Mouse (Mus musculus): ENCODE results near the gene Sgms1. TPM values are rescaled to one million over a fixed set of nuclear protein-coding genes. Genes with fewer than 3 reads are reported as not detected.

Sgms1 gene
- total and polyA plus RNA-seq, 3 experiments: 27.0 to 62.1 (median 60.5) TPM

DNA sequence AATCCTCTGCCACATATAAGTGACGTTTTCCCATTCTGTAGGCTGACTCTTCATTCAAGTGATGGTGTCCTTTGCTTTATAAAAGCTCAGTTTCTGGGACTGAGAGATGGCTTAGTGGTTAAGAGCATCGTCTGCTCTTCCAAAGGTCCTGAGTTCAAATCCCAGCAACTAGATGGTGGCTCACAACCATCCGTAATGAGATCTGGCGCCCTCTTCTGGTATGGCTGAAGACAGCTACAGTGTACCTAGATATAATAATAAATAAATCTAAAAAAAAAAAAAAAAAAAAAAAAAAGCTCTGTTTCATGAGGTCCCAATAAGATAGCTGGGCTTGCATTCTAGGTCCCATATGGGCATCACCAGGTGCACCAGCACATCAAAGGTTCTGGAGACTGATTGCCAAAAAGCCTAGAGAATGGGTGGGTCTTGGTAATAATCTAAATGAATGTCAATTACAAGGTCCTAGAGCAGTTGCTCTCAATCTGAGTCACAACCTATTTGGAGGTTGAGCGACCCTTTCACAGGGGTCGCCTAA, 272.0 kb downstream of the Sgms1 start:
- WGBS: 87% methylated on average over 6 of the region's 6 CpGs
- H3K27ac ChIP-seq: no peak overlapping the region
- no peak for DNase-seq
- peak; percentile 63 for TF ChIP-seq CTCF (IDR thresholded peaks at IDR 0.05)
- no peak for TF ChIP-seq POLR2A (IDR thresholded peaks at IDR 0.05; ENCODE audit: insufficient read depth, low read depth, low read length)
- H3K4me3 ChIP-seq: no peak overlapping the region
- no peaks in the 10 kb centered on the region for H3K27me3 ChIP-seq (ENCODE audit: control insufficient read depth, insufficient read depth, low read length)
- intact Hi-C loops (cut with DNase I): no loop called here
- no peaks in the 10 kb centered on the region; the same call in 1 of the 2 replicates for H3K36me3 ChIP-seq (ENCODE audit: control insufficient read depth, insufficient read depth, low read length)
- H3K4me1 ChIP-seq (ENCODE audit: control insufficient read depth, insufficient read depth, low read length): peaks cover 1% of the 10 kb centered on the region; the same call in 1 of the 2 replicates
- no peak overlapping the region for H3K9ac ChIP-seq (ENCODE audit: low read depth, low read length)
- no peaks in the 10 kb centered on the region for H3K79me2 ChIP-seq (replicated peaks; ENCODE audit: control insufficient read depth, insufficient read depth, low read length)

DNA sequence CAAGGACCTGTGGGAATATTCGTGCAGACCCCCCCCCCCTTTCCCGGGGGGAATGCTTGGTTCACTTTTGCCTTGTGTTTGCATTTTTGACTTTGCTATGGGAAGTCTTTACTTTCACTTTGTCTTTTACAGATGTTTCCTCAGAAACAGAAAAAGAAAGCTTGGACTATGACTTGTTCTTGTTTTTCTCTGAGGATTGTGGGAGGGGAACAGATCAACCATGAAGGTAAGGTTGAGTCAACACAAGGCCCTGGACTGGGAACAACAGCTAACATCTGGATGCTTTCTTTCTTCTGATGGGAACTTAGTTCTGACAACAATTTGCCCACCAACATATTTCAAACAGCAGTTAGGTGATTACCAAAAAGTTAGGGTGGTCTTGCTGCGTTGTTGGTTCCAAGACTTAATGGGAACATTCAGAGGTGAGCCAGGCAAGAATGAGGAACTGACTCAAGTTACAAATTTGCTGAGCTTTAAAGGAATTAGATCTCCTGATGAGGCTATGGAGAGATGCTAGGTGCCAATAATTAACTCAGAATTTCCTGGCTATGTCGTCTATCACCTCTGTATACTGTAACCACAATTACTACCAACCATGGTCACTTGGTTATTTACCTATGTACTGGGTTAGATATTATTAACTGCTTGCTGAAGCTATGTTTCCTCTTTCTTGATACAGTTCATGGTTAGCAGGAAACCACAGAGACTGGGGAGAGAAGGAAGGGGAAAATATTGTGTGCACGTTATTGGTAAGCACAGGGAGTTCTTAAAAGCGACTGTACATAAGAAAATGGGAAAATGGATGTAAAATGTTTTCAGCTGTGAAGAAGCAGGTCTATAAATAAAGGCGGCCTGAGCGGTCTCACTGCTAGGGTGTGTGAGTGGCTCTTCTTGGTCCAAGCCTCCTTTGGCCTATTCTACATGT, 277.4 kb downstream of the Sgms1 start:
- H3K27ac ChIP-seq: no peak overlapping the region
- 67% methylated on average over 8 of the region's 8 CpGs for WGBS
- no peak overlapping the region for H3K9ac ChIP-seq (ENCODE audit: low read depth, low read length)
- DNase-seq: no peak
- no peaks in the 10 kb centered on the region for H3K79me2 ChIP-seq (replicated peaks; ENCODE audit: control insufficient read depth, insufficient read depth, low read length)
- TF ChIP-seq EP300 (IDR thresholded peaks at IDR 0.05; ENCODE audit: insufficient read depth, low read depth, low read length) (no peak), POLR2A (IDR thresholded peaks at IDR 0.05; ENCODE audit: insufficient read depth, low read depth, low read length) (no peak), CTCF (IDR thresholded peaks at IDR 0.05) (no peak)
- H3K27me3 ChIP-seq (ENCODE audit: control insufficient read depth, insufficient read depth, low read length): no peaks in the 10 kb centered on the region
- H3K4me1 ChIP-seq (ENCODE audit: control insufficient read depth, insufficient read depth, low read length): peaks cover 1% of the 10 kb centered on the region; the same call in 1 of the 2 replicates
- H3K36me3 ChIP-seq (ENCODE audit: control insufficient read depth, insufficient read depth, low read length): no peaks in the 10 kb centered on the region; the same call in 1 of the 2 replicates
- intact Hi-C loops (cut with DNase I): no loop called here
- H3K4me3 ChIP-seq: no peak overlapping the region

DNA sequence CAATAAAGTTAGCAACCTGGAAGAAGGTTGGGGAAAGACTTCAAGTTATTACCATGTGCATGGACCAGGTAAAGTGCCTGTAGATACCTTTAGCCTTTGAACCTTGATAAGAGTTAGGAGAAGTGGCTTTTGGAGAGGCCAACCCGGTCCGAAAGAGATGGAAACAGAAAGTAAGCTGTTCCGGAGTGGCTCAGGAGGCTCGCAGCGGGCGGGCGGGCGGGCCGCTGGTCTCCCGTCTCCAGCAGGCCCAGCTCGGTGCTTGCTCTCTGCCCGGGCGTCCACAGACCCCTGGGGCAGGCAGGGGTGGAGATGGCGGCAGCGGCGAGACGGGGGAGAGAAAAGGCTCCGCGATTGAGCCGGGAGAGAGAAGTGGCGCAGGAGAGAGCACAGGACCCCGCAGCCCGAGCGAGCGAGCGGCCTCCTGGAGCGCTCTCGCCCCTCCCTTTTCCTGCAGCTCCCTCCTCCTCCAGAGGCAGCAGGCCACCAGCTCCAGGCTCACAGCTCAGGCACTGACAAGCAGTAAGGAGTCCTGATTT, 281.7 kb downstream of the Sgms1 start, which contains the start of gene Asah2:
TSS of gene Asah2 (minus strand) at position 441 of the 536 bp plus-strand sequence.
- Histone ChIP-seq H3K36me3 (ENCODE audit: control insufficient read depth, insufficient read depth, low read length) (no peaks in the 10 kb centered on the region; the same call in 1 of the 2 replicates), H3K4me3 (peak within 1 kb of the TSS; percentile 79), H3K27me3 (ENCODE audit: control insufficient read depth, insufficient read depth, low read length) (no peaks in the 10 kb centered on the region), H3K27ac (peak within 1 kb of the TSS; percentile 99), H3K9ac (ENCODE audit: low read depth, low read length) (peak within 1 kb of the TSS; percentile 100), H3K4me1 (ENCODE audit: control insufficient read depth, insufficient read depth, low read length) (peaks cover 3% of the 10 kb centered on the region), H3K79me2 (replicated peaks; ENCODE audit: control insufficient read depth, insufficient read depth, low read length) (no peaks in the 10 kb centered on the region)
- DNase-seq: peak; percentile 89 to 90
- WGBS: under 1% methylated on average over 28 of the region's 28 CpGs
- TF ChIP-seq EP300 (IDR thresholded peaks at IDR 0.05; ENCODE audit: insufficient read depth, low read depth, low read length) (peak; percentile 67; the same call in 1 of the 2 replicates), POLR2A (IDR thresholded peaks at IDR 0.05; ENCODE audit: insufficient read depth, low read depth, low read length) (peak; percentile 89), CTCF (IDR thresholded peaks at IDR 0.05) (peak; percentile 61)
- intact Hi-C loops (cut with DNase I): loop anchor here (2.0 to 5.0 kb wide), 2 partner anchors 19 to 279 kb away; partner anchors contain the start of gene Sgms1

DNA sequence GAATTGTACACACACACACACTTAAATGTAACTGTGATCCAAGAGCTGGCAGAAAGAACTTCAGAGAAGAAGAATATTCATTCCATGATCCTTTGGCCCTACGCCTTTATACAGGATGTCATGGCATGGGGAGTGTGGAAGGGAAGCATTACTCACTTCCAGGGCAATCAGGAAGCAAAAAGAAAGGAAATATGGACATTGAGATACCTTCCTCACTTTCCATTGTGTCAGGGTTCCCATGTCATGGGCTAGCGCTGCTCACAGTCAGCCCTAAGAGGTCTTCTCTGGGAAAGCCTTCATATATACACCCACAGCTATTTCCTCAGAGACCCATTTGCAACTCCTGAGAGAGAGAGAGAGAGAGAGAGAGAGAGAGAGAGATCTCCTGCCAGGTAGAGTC, 282.8 kb downstream of the Sgms1 start:
- H3K27ac ChIP-seq: peak overlapping the region; percentile 99
- H3K36me3 ChIP-seq (ENCODE audit: control insufficient read depth, insufficient read depth, low read length): no peaks in the 10 kb centered on the region
- H3K4me1 ChIP-seq (ENCODE audit: control insufficient read depth, insufficient read depth, low read length): peaks cover 3% of the 10 kb centered on the region
- no peak for TF ChIP-seq CTCF (IDR thresholded peaks at IDR 0.05)
- no peak for TF ChIP-seq EP300 (IDR thresholded peaks at IDR 0.05; ENCODE audit: insufficient read depth, low read depth, low read length)
- no peak for TF ChIP-seq POLR2A (IDR thresholded peaks at IDR 0.05; ENCODE audit: insufficient read depth, low read depth, low read length)
- H3K79me2 ChIP-seq (replicated peaks; ENCODE audit: control insufficient read depth, insufficient read depth, low read length): no peaks in the 10 kb centered on the region
- H3K9ac ChIP-seq (ENCODE audit: low read depth, low read length): no peak overlapping the region
- H3K4me3 ChIP-seq: peak overlapping the region; percentile 79
- 53% methylated on average over 2 of the region's 2 CpGs for WGBS
- intact Hi-C loops (cut with DNase I): loop anchor here (5.0 kb wide), 1 partner anchor 281 kb away; the partner anchor contains the start of gene Sgms1
- DNase-seq: no peak
- no peaks in the 10 kb centered on the region for H3K27me3 ChIP-seq (ENCODE audit: control insufficient read depth, insufficient read depth, low read length)

DNA sequence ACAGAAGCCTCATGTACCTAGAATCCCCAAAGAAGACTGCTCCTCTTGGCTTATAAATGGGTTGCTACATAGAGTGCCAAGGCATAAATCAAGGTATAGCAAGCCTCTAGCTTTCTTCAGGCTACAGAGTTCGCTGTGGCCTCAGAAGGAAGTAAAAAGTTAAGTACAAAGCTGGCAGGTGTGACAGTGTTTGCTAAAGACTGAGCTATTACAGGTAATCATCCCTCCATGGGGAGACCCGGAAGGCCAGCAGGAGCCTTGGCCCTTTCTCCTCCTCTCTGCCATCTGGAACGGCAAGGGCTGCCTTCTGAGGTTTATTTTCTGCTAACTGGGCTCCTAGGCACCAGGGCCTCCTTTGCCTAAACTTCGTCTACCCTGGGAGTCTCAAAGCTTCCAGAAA, 285.3 kb downstream of the Sgms1 start:
- intact Hi-C loops (cut with DNase I): no loop called here

More for the DNA sequence above, 285.3 kb downstream of the Sgms1 start:
- Histone ChIP-seq H3K9ac (ENCODE audit: low read depth, low read length) (no peak overlapping the region), H3K79me2 (replicated peaks; ENCODE audit: control insufficient read depth, insufficient read depth, low read length) (no peaks in the 10 kb centered on the region), H3K27ac (no peak overlapping the region), H3K36me3 (ENCODE audit: control insufficient read depth, insufficient read depth, low read length) (no peaks in the 10 kb centered on the region), H3K4me3 (no peak overlapping the region), H3K4me1 (ENCODE audit: control insufficient read depth, insufficient read depth, low read length) (peaks cover 3% of the 10 kb centered on the region), H3K27me3 (ENCODE audit: control insufficient read depth, insufficient read depth, low read length) (no peaks in the 10 kb centered on the region)
- WGBS: 85% methylated on average over 4 of the region's 4 CpGs
- no peak for DNase-seq
- TF ChIP-seq EP300 (IDR thresholded peaks at IDR 0.05; ENCODE audit: insufficient read depth, low read depth, low read length) (no peak), POLR2A (IDR thresholded peaks at IDR 0.05; ENCODE audit: insufficient read depth, low read depth, low read length) (no peak)

All from heart, adult 2 months (tissue).